Mouse (Mus musculus) kidney, adult 10 weeks (tissue): ENCODE measurements around the gene Vamp8. TPM values are rescaled to one million over a fixed set of nuclear protein-coding genes. Genes with fewer than 3 reads are reported as not detected.

Experiments used
- polyA plus RNA-seq: library from polyadenylated mRNA; stranded (reverse); fragments of 350-450 nt; fragmentation: Illumina TruSeq; extraction: RNeasy Lipid Tissue Mini Kit (QIAGEN cat#74804); gene quantifications from one replicate; pipeline ENCODE4 v1.2.3, GENCODE M21; 2014; ENCODE audit warnings: low read depth, low replicate concordance

Vamp8 gene
- polyA plus RNA-seq = 120 TPM

DNA sequence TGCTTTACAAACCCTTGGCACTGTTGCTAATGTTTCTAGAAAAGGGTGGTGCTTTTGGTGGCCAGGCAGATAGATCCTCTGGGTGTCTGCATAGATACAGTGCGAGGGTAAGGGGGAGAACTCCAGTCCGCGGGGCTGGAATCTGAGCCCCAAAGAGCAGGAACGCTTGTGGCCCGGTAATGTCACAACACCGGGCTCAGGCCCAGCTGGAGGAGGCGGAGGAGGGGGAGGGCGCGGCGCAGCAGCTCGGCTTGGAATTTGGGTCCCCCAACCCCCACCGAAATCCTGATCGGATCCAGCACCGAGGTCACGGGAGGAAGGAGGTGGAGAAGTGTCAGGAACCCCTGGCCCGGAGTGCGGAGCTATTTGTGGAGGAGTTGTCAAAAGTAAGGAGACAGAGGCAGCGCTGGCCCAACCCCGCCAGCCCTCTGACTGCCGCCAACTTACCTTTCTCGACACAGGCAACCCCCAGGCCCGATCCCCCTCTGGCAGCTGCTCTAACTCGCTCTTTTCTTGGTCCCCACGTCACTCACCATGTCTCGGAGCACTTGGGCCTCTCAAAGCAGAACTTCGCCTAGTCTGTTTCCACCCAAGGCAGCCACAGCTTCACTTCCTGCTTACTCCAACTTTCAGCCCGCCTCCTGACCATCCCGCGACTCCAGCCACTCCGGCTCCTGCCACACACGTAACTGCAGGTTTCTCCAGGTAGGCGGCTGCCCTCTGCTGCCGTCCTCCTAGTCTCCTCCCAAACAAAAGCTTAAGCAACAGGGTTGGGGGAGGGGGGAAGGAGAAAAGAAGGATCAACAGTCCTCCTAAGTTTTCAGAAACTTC lies at the start of gene Vamp8:
Vamp8 (minus strand) TSS at position 763 of the 831 bp plus-strand sequence.

DNA sequence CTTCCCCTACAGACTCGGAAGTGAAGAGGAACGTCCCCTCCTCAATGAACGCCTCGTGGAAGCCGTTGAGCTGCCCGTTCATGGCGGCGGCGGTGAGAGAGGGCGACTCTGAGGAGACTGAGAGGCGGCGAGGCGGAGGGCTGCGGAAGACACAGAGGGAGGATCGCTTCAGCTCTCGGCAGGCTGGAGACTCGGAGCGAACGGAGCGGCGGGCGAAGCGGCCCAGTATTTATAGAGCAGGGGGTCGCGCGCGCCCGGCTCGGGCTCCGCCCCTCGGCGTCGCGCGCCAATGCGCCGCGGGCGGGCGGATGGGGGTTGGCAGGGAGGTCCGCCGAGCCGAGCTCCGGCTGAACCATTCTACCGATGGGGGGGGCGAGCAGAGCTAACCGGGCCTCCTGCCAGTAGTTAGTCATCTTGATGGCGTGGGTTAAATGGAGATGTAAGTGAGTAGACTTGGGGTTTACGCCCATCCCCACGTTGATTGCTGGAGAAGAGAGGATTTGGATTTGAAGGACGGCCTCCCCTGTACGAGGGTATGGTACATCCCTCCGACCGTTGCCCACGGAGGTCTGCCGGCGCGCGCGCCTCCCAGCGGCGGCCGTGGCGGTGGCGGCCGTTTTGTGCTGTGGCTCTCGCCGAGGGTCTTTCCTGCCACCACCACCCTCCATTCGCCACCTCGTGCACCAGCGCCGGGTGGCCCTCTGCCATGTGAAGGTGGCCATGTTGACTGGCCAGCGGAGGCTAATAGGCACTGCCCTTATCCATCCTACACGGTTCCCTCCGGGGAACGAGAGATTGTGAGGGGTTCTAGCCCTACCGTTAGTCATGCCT lies 49.1 kb upstream of the Vamp8 start, which contains the start of gene Mat2a:
Mat2a (minus strand) TSS at position 204 of the 831 bp plus-strand sequence.

DNA sequence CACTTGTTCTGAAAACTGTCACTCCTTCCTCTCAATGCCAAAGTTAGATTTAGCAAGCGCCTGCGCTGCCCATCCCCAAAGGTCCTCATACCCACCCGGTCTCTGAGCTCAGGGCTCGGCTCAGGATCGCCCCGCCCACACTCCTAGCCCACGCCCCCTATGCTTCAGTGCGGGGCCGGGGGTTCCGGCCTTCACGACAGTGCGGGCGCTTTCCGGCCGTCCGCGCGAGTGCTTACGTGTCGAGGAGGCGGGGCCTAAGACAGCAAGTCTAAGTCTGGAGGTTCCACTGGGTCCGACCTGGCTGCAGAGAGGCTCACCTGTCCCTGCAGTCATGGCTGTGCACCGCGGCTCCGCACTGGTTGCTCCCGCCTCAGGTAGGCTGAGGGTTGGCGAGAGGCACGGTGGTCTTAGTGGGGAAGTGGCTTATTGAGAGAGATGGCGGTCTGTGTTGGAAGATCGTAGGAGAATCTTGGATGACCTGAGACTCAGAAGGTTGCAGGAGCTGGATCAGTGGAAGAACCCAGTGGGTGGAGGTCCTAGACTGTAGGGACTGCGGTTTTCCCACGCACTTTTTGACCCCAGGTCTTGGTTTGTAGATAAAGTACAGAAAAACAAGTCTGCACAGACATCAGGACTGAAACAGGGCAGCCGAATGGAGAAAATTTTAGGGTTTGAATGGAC lies 23.7 kb upstream of the Vamp8 start, which contains the start of gene Ggcx:
Ggcx (plus strand) TSS at position 233 of the 681 bp plus-strand sequence.

DNA sequence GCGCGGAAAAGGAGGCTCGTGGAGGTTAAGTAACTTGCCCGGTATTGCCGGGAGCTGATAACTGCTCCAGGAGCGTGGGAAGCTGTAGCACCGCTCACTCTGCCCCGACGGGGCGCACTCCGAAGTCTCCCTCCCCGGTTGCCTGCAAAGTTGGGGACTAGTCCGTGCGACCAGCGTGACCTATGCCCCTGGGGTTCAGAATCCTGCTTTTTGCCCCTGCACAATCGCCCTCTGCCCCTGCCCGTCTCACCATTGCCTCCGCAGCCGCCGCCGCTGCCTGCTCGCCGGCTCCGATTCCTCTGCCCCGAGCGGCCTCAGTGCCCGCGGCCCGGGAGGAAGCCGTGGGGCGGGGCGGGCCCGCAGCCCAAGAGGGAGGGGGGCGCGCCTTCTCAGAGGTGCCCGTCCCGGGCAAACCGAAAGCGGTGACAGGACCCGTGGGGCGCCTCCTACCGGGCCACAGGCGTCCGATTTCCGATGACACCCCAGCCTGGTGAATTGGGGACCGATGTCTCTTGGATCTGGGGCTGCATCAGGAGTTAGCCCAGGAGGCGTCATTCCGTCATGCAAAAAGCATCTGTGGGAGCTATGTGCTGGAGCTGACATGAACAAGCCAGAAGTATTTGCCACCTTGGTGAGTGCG lies 10.3 kb downstream of the Vamp8 start, which contains the start of gene Vamp5:
Vamp5 (minus strand) TSS at position 338 of the 640 bp plus-strand sequence.

DNA sequence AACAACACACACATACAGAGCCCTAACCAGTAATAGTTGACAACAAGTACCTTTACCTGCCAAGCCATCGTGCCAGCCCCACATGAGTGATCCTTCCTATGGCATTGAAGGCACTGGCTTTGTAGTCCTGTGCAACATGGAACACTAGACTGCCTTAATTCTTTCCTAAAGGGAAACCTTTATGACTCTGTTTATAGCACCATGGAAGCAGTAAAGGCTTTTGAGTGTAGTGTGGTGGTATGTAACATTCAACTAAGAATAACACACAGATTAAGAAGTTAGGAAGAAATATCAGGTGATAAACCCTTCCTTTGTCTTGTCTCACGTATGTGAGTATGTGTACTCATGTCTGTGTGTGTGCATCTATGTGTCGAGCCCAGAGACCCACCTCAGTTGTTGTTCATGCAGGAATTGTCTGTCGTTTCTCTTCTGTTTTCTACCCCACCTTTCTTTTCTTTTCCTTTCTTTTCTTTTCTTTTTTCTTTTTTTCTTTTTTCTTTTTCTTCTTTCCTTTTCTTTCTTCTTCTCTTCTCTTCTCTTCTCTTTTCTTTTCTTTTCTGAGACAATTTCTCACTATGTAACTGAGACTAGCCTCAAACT lies 23.6 kb downstream of the Vamp8 start, which contains the start of gene Rnf181:
Rnf181 (minus strand) TSS at position 113 of the 600 bp plus-strand sequence.

DNA sequence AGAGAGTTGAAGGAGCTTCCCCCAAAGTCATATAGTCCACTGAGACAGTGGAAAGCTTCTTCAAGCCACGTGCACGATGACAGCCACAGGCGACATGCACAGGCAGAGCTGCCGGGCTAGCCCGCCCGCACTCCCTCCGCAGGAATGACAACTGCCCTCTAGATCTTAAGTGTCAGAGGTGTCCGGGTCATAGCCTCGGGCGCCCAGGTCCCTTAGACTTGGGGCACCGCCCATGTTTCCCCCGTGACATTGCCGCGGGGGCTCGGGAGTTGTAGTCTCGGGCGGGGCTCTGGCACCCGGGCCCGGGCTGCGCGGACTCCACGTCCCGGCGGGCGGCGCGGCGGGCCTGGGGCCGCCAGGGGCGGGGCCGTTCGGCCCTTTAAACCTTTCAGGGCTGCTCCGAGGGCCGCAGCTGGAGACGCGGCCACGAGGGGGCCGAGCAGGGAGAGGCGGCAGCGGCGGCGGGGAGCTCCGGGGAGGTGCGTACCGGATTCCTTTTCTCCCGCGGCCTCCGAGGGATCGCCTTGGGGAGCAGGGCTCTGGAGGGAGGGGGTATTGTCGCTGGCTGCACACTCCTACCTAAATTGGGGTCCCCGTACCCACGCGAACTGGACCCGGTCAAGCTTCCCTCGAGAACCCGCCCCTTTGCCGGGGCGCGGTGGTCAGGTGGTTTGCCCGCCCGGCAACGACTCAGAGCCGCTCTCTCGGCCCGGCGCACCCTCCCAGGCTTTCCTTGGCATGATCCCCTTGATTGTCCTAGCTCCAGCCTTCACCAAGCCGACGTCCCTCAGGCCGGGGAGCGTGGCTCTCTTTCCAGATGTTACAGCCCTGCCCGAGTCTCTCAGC lies 35.2 kb downstream of the Vamp8 start, which contains the start of gene Tmem150a:
Tmem150a (plus strand) TSS at position 382 of the 846 bp plus-strand sequence.

DNA sequence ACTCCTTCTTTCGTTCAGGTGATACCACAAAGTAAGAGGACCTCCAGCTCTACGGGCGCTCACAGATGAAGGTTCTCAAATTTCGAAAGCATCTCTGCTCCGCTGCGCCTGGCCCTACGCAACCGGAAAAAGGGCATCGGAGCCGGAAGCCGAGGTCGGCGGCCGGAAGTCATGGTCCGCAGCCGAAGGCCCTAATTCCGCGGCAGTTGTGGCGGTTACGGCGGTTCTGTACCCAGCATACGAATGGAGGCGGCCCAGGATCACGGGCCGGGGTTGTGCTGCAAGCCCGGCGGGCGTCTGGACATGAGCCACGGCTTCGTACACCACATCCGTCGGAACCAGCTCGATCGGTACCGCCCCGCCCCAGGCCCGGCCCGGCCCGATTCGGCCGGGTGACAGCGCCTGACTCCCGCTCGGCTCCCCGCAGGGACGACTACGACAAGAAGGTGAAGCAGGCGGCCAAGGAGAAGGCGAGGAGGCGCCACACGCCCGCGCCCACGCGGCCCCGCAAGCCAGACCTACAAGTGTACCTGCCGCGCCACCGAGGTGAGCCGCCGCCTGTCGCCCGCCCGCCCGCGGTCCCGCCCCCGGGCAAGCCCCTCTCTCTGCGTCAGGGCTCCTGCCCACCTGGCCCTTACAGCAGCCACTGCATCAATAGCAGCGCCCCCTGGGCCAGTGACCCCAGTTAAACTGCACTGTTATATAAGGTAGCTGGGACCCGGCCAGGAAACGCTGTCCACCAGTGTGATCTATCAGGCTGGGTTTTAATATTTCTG lies 43.1 kb downstream of the Vamp8 start, which contains the start of gene 0610030E20Rik:
0610030E20Rik (plus strand) TSS at position 152 of the 776 bp plus-strand sequence.

DNA sequence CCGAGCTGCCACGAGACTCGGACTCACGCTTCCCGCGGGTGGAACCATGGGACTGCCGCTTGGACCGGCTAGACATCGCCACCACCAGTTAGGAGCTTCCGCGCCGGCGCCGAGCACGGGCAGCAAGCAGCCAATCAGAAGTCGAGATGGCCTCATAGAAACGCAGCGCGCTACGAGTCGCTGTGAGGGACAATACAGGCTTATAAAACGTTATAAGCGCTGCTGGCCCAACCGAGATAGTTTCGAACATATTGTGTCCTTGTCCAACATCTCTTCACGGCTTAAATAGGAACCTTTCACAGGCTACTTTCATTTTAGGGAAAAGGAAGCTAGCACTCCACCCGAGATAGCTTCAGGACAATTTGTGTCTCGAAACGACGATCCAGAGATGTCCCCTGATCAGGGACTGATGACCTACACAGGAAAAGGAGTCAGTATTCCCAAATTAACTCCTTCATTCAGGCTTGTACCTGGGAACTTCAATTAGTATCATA lies 45.4 kb downstream of the Vamp8 start, which contains the start of gene Usp39:
Usp39 (minus strand) TSS at position 111 of the 494 bp plus-strand sequence.

Other genes with a start within 250 kb of the Vamp8 start
- gene Atoh8, start 155.1 kb downstream of the Vamp8 start, polyA plus RNA-seq = not detected
- not detected for gene Sftpb, start 86.1 kb downstream of the Vamp8 start, polyA plus RNA-seq
- gene Usp39, start 45.5 kb downstream of the Vamp8 start, polyA plus RNA-seq = 36.5 TPM
- 32.9 TPM for gene 0610030E20Rik, start 43.4 kb downstream of the Vamp8 start, polyA plus RNA-seq
- gene Tmem150a, start 35.3 kb downstream of the Vamp8 start, polyA plus RNA-seq = 2.9 TPM
- gene Rnf181, start 23.7 kb downstream of the Vamp8 start, polyA plus RNA-seq = 376 TPM
- 0.53 TPM for gene Vamp5, start 10.2 kb downstream of the Vamp8 start, polyA plus RNA-seq
- gene Ggcx, start 23.6 kb upstream of the Vamp8 start, polyA plus RNA-seq = 15.2 TPM
- gene Mat2a, start 48.9 kb upstream of the Vamp8 start, polyA plus RNA-seq = 592 TPM
- gene Sh2d6, start 131.0 kb upstream of the Vamp8 start, polyA plus RNA-seq = not detected
- 1.1 TPM for gene Capg, start 153.7 kb upstream of the Vamp8 start, polyA plus RNA-seq
- 10.3 TPM for gene Elmod3, start 207.7 kb upstream of the Vamp8 start, polyA plus RNA-seq
- gene Retsat, start 207.8 kb upstream of the Vamp8 start, polyA plus RNA-seq = 55.2 TPM
- gene Tgoln1, start 226.3 kb upstream of the Vamp8 start, polyA plus RNA-seq = 515 TPM